Mouse (Mus musculus): ENCODE measurements at regions not wholly inside any gene's neighbourhood (a gene's known extent, or its start where the extent isn't known, plus 50 kb on each side); places are given as distances from the start of the nearest gene placed in this dataset.

- TF ChIP-seq ZNF384 (IDR thresholded peaks at IDR 0.05; ENCODE audit: low read depth, low read length) (no peak), ZC3H11A (IDR thresholded peaks at IDR 0.05; ENCODE audit: borderline replicate concordance, low read depth, low read length) (no peak), MAFK (IDR thresholded peaks at IDR 0.05; ENCODE audit: insufficient read depth, low read depth, low read length) (no peak), HCFC1 (IDR thresholded peaks at IDR 0.05; ENCODE audit: borderline replicate concordance, insufficient read depth, low read length) (no peak), CHD2 (IDR thresholded peaks at IDR 0.05; ENCODE audit: low read depth, low read length) (no peak)
Observed at GRCm38 (mm10) chr2:45519550-45520152, 402.5 kb upstream of the Zeb2 start.

Measured in ES-E14 (cell line).